Mouse (Mus musculus) kidney, adult 9 months (tissue): ENCODE measurements around the gene Gtpbp8.
A peak's percentile ranks its signal among the peaks of the same experiment; 100 is the strongest.

Experiments
- DNase-seq: peaks from one replicate; pipeline ENCODE4 v3.0.0; 2022

Gtpbp8 gene

GRCm38 (mm10) chr16:44745866-44746562 is at the start of gene Gtpbp8:
Gtpbp8 (minus strand) TSS chr16:44746363.
- peak; percentile 90 for DNase-seq

DNA sequence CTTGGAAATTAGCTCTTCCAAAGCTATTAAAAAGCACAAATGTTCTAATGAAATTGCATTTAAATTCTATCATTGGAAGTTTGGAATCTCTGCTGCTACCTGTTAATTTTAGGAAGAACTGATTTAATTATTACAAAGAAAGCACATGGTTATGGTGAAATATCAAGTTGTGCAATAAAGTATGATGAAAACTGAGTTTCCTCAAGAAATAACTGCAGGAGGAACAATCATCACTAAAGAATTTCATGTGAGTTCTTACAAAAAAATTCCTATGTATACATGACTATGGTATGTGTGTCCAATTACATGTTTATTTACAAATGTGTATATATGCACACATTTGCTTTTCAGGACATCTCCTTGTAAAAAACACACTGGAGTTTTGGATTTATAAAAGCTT is 48.3 kb upstream of the Gtpbp8 start:
- no peak for DNase-seq

- DNase-seq: no peak
Measured at GRCm38 (mm10) chr16:44786934-44787333, 40.8 kb upstream of the Gtpbp8 start.

DNA sequence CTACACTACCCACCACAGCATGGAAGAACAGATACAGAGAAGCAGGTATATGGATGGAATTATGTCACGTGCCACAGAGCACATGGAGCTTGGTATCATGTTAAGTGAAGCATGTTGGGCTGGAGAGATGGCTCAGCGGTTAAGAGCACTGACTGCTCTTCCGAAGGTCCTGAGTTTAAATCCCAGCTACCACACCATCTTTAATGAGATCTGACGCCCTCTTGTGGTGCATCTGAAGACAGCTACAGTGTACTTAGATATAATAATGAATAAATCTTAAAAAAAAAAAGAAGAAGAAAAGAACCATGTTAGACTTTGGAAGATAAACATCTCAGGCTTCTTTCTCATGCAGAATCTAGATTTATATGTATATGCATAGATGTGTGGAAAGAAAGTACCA is 34.6 kb upstream of the Gtpbp8 start:
- no peak for DNase-seq

- DNase-seq: no peak
Measured at GRCm38 (mm10) chr16:44779494-44779893, 33.3 kb upstream of the Gtpbp8 start.

GRCm38 (mm10) chr16:44778538-44779147 is 32.5 kb upstream of the Gtpbp8 start:
- peak; percentile 28 for DNase-seq

GRCm38 (mm10) chr16:44774201-44774600 is 28.0 kb upstream of the Gtpbp8 start:
- no peak for DNase-seq

GRCm38 (mm10) chr16:44773673-44774072 is 27.5 kb upstream of the Gtpbp8 start:
- DNase-seq: no peak

DNA sequence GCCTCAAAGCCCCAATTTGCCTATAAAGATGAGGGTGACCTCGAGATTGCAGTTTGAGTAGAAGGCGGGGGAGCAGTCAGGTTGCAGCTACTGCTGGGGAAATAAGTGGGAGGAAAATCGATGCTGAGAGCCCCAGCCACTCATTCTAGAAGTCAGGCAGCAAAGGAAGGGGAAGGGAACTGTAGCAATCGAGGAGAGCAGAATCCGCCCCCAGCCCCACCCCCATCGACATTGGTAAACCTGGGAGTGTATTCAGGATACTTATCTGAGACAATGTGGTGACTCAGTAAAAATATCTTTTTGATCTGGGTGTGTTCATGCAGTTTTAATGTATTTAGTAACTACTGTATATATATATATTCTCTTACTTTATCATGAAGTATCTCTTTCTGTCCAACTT is 26.4 kb upstream of the Gtpbp8 start:
- no peak for DNase-seq

- no peak for DNase-seq
Measured at GRCm38 (mm10) chr16:44767967-44768366, 21.8 kb upstream of the Gtpbp8 start.

- DNase-seq: no peak
Measured at GRCm38 (mm10) chr16:44767506-44767905, 21.3 kb upstream of the Gtpbp8 start.

- no peak for DNase-seq
Measured at GRCm38 (mm10) chr16:44766320-44766892, 20.2 kb upstream of the Gtpbp8 start.

GRCm38 (mm10) chr16:44765555-44766319 is 19.6 kb upstream of the Gtpbp8 start, which contains the start of gene Cd200r1:
Cd200r1 (plus strand) TSS chr16:44765736.
- no peak for DNase-seq

- no peak for DNase-seq
Measured at GRCm38 (mm10) chr16:44761811-44762210, 15.6 kb upstream of the Gtpbp8 start.

- no peak for DNase-seq
Measured at GRCm38 (mm10) chr16:44757700-44758099, 11.5 kb upstream of the Gtpbp8 start.

DNA sequence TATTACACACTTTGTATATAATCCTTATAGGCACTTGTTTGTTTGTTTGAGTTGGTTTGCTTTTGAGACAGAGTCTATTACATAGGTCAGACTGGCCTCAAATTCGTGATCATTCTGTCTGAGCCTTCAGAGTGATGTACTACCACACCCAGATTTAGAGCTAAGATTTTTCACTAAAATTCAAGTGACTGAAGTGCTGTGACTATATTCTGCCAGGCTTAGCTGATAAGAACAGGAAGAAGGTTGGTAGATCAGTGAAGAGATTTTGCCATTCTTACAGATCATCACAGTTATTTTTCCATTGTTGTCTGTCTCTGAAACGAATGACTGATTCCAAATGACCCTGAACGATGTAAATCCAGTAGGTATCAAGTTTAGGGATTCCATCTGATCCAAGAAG is 1.8 kb upstream of the Gtpbp8 start:
- no peak for DNase-seq

GRCm38 (mm10) chr16:44745471-44745865 is 695 bp downstream of the Gtpbp8 start:
- DNase-seq: no peak

GRCm38 (mm10) chr16:44742753-44743152 is 3.4 kb downstream of the Gtpbp8 start:
- DNase-seq: no peak

- DNase-seq: no peak
Measured at GRCm38 (mm10) chr16:44736118-44736517, 10.0 kb downstream of the Gtpbp8 start.

- DNase-seq: no peak
Measured at GRCm38 (mm10) chr16:44735676-44736075, 10.5 kb downstream of the Gtpbp8 start.

DNA sequence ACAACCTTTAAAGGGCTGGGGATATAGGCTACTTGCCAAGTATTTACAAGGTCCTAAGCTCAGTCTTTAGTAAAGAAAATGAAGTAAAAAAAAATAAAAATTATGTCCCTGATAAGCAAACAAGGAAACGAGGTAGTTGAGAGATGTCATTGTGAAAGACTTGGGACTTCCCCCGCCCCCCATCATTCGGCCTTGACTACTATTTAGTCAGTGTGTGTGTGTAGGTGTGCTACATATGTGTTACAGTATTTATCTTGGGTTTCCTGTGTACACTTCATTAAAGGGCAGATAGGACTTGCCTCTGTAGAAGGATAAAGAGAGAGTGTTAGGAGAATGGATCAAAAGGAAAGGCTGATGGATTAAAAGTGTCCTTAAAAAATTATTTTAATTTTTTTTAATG is 12.1 kb downstream of the Gtpbp8 start:
- no peak for DNase-seq

DNA sequence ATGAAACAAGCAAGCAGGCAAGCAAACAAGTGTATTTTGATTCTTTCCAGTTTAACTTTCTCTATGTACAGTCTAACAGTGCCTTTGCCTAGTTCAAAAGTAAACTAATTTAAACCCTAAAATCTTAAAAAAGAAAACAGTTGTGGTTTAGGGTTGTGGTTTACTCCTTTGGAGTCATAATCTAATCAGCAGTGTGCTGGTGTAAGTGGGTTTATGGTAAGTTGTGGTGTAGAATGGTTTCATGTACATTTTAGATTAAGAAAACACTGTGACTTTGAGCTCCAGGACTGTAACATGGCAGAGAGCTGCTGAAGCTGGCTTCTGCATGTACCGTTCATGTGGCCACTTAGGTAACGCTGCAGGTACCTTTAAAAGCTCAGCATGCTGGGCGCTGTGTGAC is 18.6 kb downstream of the Gtpbp8 start:
- no peak for DNase-seq
